Mouse (Mus musculus) midbrain, embryonic 13.5 days (tissue): ENCODE measurements around the gene Aldh3b2. TPM values are rescaled to one million over a fixed set of nuclear protein-coding genes. Genes with fewer than 3 reads are reported as not detected.

Source experiments
- ATAC-seq: fragments of 200-750 bp; cut with Nextera tagmentation; 2 replicates; pipeline ENCODE4 v1.8.0; 2017; ENCODE audit warnings: mild to moderate bottlenecking, moderate TSS enrichment, moderate library complexity
- H3K27ac ChIP-seq: fragments of 300-500 bp; sonication (generic); 2 replicates; pipeline ENCODE4 v1.5.1; 2015; ENCODE audit warnings: inconsistent platforms, mild to moderate bottlenecking, moderate library complexity
- H3K27me3 ChIP-seq: fragments of 300-500 bp; sonication (generic); 2 replicates; pipeline ENCODE4 v1.6.1; 2015; ENCODE audit warnings: mild to moderate bottlenecking, inconsistent platforms
- H3K36me3 ChIP-seq: fragments of 300-500 bp; sonication (generic); 2 replicates; pipeline ENCODE4 v1.6.1; 2015; ENCODE audit warnings: mild to moderate bottlenecking, inconsistent platforms
- H3K4me1 ChIP-seq: fragments of 300-500 bp; sonication (generic); replicated peaks from 2 replicates; pipeline ENCODE4 v1.6.1; 2015; ENCODE audit warnings: inconsistent platforms
- H3K4me2 ChIP-seq: fragments of 300-500 bp; sonication (generic); replicated peaks from 2 replicates; pipeline ENCODE4 v1.6.1; 2015; ENCODE audit warnings: moderate library complexity, mild to moderate bottlenecking, inconsistent platforms
- H3K4me3 ChIP-seq: fragments of 300-500 bp; sonication (generic); replicated peaks from 2 replicates; pipeline ENCODE4 v1.5.1; 2015; ENCODE audit warnings: mild to moderate bottlenecking, inconsistent platforms
- H3K9ac ChIP-seq: fragments of 300-500 bp; sonication (generic); replicated peaks from 2 replicates; pipeline ENCODE4 v1.6.1; 2015; ENCODE audit warnings: mild to moderate bottlenecking, inconsistent platforms
- H3K9me3 ChIP-seq: fragments of 300-500 bp; sonication (generic); 2 replicates; pipeline ENCODE4 v1.6.1; 2016; ENCODE audit warnings: mild to moderate bottlenecking, inconsistent platforms
- WGBS: fragments of 180-500 bp; shearing (Covaris S2); methylation state at CpG from one replicate; pipeline ENCODE4 v1.1.7; 2015; 5-methylcytosine and 5-hydroxymethylcytosine counted together
- polyA plus RNA-seq: library from polyadenylated mRNA; unstranded; fragments of >200 nt; fragmentation: Nextera tagmentation; extraction: Ambion mirVana; gene quantifications from 2 replicates; pipeline ENCODE4 v1.2.1, GENCODE M21; 2015

Aldh3b2 gene
- polyA plus RNA-seq, 1 experiment from 2014 or later = 0.09 TPM

- Histone ChIP-seq H3K9me3 (no peaks in the 10 kb centered on the region), H3K4me2 (no peak overlapping the region), H3K27me3 (peaks cover 3% of the 10 kb centered on the region; the same call in 1 of the 2 replicates), H3K4me3 (no peak overlapping the region), H3K36me3 (peaks cover 39% of the 10 kb centered on the region), H3K27ac (no peak overlapping the region), H3K4me1 (peaks cover 19% of the 10 kb centered on the region), H3K9ac (no peak overlapping the region)
- no peak for ATAC-seq
- 79% methylated on average over 12 of the region's 12 CpGs for WGBS
Observed at GRCm38 (mm10) chr19:4003641-4004040, 31.5 kb downstream of the Aldh3b2 start.

GRCm38 (mm10) chr19:4004331-4004730, 32.2 kb downstream of the Aldh3b2 start:
- H3K27me3 ChIP-seq = peaks cover 3% of the 10 kb centered on the region; the same call in 1 of the 2 replicates
- no peak overlapping the region; the same call in 1 of the 2 replicates for H3K9ac ChIP-seq
- 89% methylated on average over 15 of the region's 15 CpGs for WGBS
- no peaks in the 10 kb centered on the region for H3K9me3 ChIP-seq
- no peak overlapping the region for H3K27ac ChIP-seq
- ATAC-seq = no peak
- peaks cover 18% of the 10 kb centered on the region for H3K4me1 ChIP-seq
- H3K36me3 ChIP-seq = peaks cover 46% of the 10 kb centered on the region
- H3K4me2 ChIP-seq = no peak overlapping the region
- H3K4me3 ChIP-seq = no peak overlapping the region

GRCm38 (mm10) chr19:4005091-4005490, 33.0 kb downstream of the Aldh3b2 start:
- Histone ChIP-seq H3K27me3 (0 out of 2 replicates have a peak, but pooled peaks cover 3% of the 10 kb centered on the region), H3K27ac (no peak overlapping the region), H3K4me3 (no peak overlapping the region), H3K9ac (no peak overlapping the region), H3K4me1 (peaks cover 12% of the 10 kb centered on the region), H3K36me3 (peaks cover 53% of the 10 kb centered on the region), H3K9me3 (no peaks in the 10 kb centered on the region), H3K4me2 (no peak overlapping the region)
- 90% methylated on average over 9 of the region's 9 CpGs for WGBS
- no peak for ATAC-seq

- Histone ChIP-seq H3K9me3 (no peaks in the 10 kb centered on the region), H3K27ac (no peak overlapping the region), H3K4me3 (no peak overlapping the region), H3K4me1 (peaks cover 11% of the 10 kb centered on the region), H3K4me2 (no peak overlapping the region), H3K27me3 (0 out of 2 replicates have a peak, but pooled peaks cover 3% of the 10 kb centered on the region), H3K9ac (no peak overlapping the region), H3K36me3 (peaks cover 58% of the 10 kb centered on the region)
- ATAC-seq = no peak
- 95% methylated on average over 8 of the region's 8 CpGs for WGBS
Observed at GRCm38 (mm10) chr19:4005971-4006370, 33.8 kb downstream of the Aldh3b2 start.

GRCm38 (mm10) chr19:4011086-4011485, 39.0 kb downstream of the Aldh3b2 start:
- no peak overlapping the region for H3K27ac ChIP-seq
- H3K27me3 ChIP-seq = no peaks in the 10 kb centered on the region
- H3K9ac ChIP-seq = no peak overlapping the region
- no peak overlapping the region for H3K4me3 ChIP-seq
- no peak for ATAC-seq
- H3K4me1 ChIP-seq = peaks cover 16% of the 10 kb centered on the region
- 90% methylated on average over 5 of the region's 5 CpGs for WGBS
- no peaks in the 10 kb centered on the region for H3K9me3 ChIP-seq
- peaks cover 46% of the 10 kb centered on the region for H3K36me3 ChIP-seq
- H3K4me2 ChIP-seq = peak overlapping the region; percentile 73; the same call in 1 of the 2 replicates

GRCm38 (mm10) chr19:4012432-4013022, 40.4 kb downstream of the Aldh3b2 start, which contains the start of gene Ndufv1:
Gene Ndufv1, minus strand, starts transcription at chr19:4012806.
- ATAC-seq = peak; percentile 100
- WGBS = under 1% methylated on average over 45 of the region's 45 CpGs
- H3K4me3 ChIP-seq = peak within 1 kb of the TSS; percentile 88

GRCm38 (mm10) chr19:4013066-4013465, 40.9 kb downstream of the Aldh3b2 start:
- H3K4me2 ChIP-seq = peak overlapping the region; percentile 45
- H3K9me3 ChIP-seq = no peaks in the 10 kb centered on the region
- no peak overlapping the region for H3K27ac ChIP-seq
- peak overlapping the region; percentile 88 for H3K4me3 ChIP-seq
- H3K27me3 ChIP-seq = no peaks in the 10 kb centered on the region; the same call in 1 of the 2 replicates
- 0 out of 2 replicates have a peak overlapping the region, but pooled peaks have one; percentile 10 for H3K9ac ChIP-seq
- ATAC-seq = no peak; the same call in 1 of the 2 replicates
- H3K4me1 ChIP-seq = peaks cover 16% of the 10 kb centered on the region
- H3K36me3 ChIP-seq = peaks cover 26% of the 10 kb centered on the region
- WGBS = 28% methylated on average over 9 of the region's 9 CpGs

More at GRCm38 (mm10) chr19:4012432-4013022, 40.4 kb downstream of the Aldh3b2 start, which contains the start of gene Ndufv1:
- Histone ChIP-seq H3K36me3 (peaks cover 31% of the 10 kb centered on the region), H3K9me3 (no peaks in the 10 kb centered on the region), H3K9ac (peak within 1 kb of the TSS; percentile 79), H3K4me2 (peak within 1 kb of the TSS; percentile 73), H3K27ac (peak within 1 kb of the TSS; percentile 53), H3K4me1 (peaks cover 16% of the 10 kb centered on the region), H3K27me3 (no peaks in the 10 kb centered on the region; the same call in 1 of the 2 replicates)

GRCm38 (mm10) chr19:4014802-4015201, 42.7 kb downstream of the Aldh3b2 start:
- Histone ChIP-seq H3K9me3 (no peaks in the 10 kb centered on the region), H3K9ac (no peak overlapping the region), H3K27me3 (no peaks in the 10 kb centered on the region; the same call in 1 of the 2 replicates), H3K4me3 (no peak overlapping the region), H3K36me3 (peaks cover 8% of the 10 kb centered on the region), H3K4me1 (peaks cover 23% of the 10 kb centered on the region), H3K4me2 (no peak overlapping the region), H3K27ac (no peak overlapping the region)
- ATAC-seq = no peak

- WGBS = 69% methylated on average over 5 of the region's 5 CpGs
- H3K4me2 ChIP-seq = no peak overlapping the region
- no peaks in the 10 kb centered on the region for H3K9me3 ChIP-seq
- no peak overlapping the region for H3K27ac ChIP-seq
- ATAC-seq = no peak
- H3K27me3 ChIP-seq = no peaks in the 10 kb centered on the region; the same call in 1 of the 2 replicates
- peaks cover 23% of the 10 kb centered on the region for H3K4me1 ChIP-seq
- no peak overlapping the region for H3K9ac ChIP-seq
- no peak overlapping the region for H3K4me3 ChIP-seq
- peaks cover 3% of the 10 kb centered on the region; the same call in 1 of the 2 replicates for H3K36me3 ChIP-seq
Observed at GRCm38 (mm10) chr19:4015635-4016034, 43.5 kb downstream of the Aldh3b2 start.

- 65% methylated on average over 10 of the region's 10 CpGs for WGBS
- Histone ChIP-seq H3K4me3 (no peak overlapping the region), H3K9ac (no peak overlapping the region), H3K4me2 (no peak overlapping the region), H3K27me3 (no peaks in the 10 kb centered on the region; the same call in 1 of the 2 replicates), H3K4me1 (peaks cover 8% of the 10 kb centered on the region; the same call in 1 of the 2 replicates), H3K9me3 (no peaks in the 10 kb centered on the region), H3K36me3 (no peaks in the 10 kb centered on the region), H3K27ac (no peak overlapping the region)
- ATAC-seq = no peak
Observed at GRCm38 (mm10) chr19:4017921-4018587, 45.9 kb downstream of the Aldh3b2 start.

GRCm38 (mm10) chr19:4018743-4019583, 46.8 kb downstream of the Aldh3b2 start:
- ATAC-seq = peak; percentile 77
- H3K36me3 ChIP-seq = no peaks in the 10 kb centered on the region
- no peaks in the 10 kb centered on the region for H3K9me3 ChIP-seq
- H3K4me2 ChIP-seq = no peak overlapping the region
- H3K27ac ChIP-seq = no peak overlapping the region
- 34% methylated on average over 18 of the region's 18 CpGs for WGBS
- H3K9ac ChIP-seq = no peak overlapping the region
- H3K4me3 ChIP-seq = no peak overlapping the region
- H3K27me3 ChIP-seq = no peaks in the 10 kb centered on the region; the same call in 1 of the 2 replicates
- peaks cover 7% of the 10 kb centered on the region; the same call in 1 of the 2 replicates for H3K4me1 ChIP-seq
